Mouse (Mus musculus): ENCODE measurements around the gene Gmds. TPM values are rescaled to one million over a fixed set of nuclear protein-coding genes. Genes with fewer than 3 reads are reported as not detected.

Gene Gmds
- polyA plus RNA-seq, 1 experiment = 10.6 TPM

DNA sequence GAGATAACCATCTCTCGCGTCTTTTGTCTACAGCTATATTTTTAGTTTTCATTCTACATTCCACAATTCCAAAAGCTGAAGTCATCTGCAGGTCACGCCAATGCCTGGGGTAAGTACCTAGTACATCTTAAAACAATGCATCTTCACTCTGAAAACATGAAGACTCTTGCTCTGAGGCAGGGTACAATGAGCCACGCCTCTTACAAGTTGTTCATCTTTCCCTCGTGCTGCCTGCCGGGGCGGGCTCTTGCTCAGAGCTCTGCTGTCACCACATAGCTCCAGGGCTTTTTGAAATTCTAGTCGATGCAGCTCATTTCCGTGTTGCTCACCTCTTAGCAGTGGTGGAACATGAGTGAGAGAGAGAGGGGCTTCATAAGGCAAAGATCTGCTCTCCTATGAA is 475.1 kb downstream of the Gmds start:
- no peaks in the 10 kb centered on the region for H3K27me3 ChIP-seq (ENCODE audit: control insufficient read depth, insufficient read depth, low read length, poor library complexity, severe bottlenecking)
- H3K27ac ChIP-seq (ENCODE audit: insufficient read depth, low read length) = no peak overlapping the region
- H3K36me3 ChIP-seq (ENCODE audit: control insufficient read depth, insufficient read depth, low read length, poor library complexity, severe bottlenecking) = no peaks in the 10 kb centered on the region
- no peaks in the 10 kb centered on the region for H3K4me1 ChIP-seq (ENCODE audit: control insufficient read depth, insufficient read depth, low read length)
- H3K9me3 ChIP-seq (replicated peaks; ENCODE audit: control insufficient read depth, insufficient read depth, low read length, poor library complexity, severe bottlenecking) = no peaks in the 10 kb centered on the region
- H3K4me3 ChIP-seq (ENCODE audit: low read depth, low read length) = no peak overlapping the region
- TF ChIP-seq POLR2A (IDR thresholded peaks at IDR 0.05; ENCODE audit: insufficient read depth, low read length) (no peak), CTCF (IDR thresholded peaks at IDR 0.05; ENCODE audit: low read depth, low read length) (no peak), EP300 (IDR thresholded peaks at IDR 0.05; ENCODE audit: insufficient read depth, low read depth, low read length) (no peak)
- H3K9ac ChIP-seq (ENCODE audit: low read depth, poor library complexity, severe bottlenecking) = no peak overlapping the region

DNA sequence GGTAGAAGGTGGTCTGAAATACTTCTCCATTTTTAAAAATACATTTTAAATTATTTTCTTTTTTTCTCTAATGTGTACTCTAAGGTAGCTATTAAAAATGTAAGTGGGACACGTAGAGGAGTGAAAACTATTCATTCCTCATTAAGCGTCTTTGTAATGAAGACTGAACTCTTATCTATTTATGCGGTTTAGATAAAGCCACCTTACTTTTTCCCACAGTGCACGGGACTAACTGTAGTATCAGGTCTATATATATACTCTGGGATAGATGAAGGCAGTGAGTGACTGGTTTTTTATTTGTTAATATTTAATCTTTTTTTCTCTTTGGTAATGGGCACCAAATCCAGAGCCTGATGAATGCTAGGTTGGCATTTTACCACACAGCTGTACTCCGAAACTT is 478.3 kb downstream of the Gmds start:
- Histone ChIP-seq H3K4me3 (ENCODE audit: low read depth, low read length) (no peak overlapping the region), H3K27ac (ENCODE audit: insufficient read depth, low read length) (no peak overlapping the region), H3K9ac (ENCODE audit: low read depth, poor library complexity, severe bottlenecking) (no peak overlapping the region), H3K27me3 (ENCODE audit: control insufficient read depth, insufficient read depth, low read length, poor library complexity, severe bottlenecking) (no peaks in the 10 kb centered on the region; the same call in 1 of the 2 replicates), H3K9me3 (replicated peaks; ENCODE audit: control insufficient read depth, insufficient read depth, low read length, poor library complexity, severe bottlenecking) (no peaks in the 10 kb centered on the region), H3K36me3 (ENCODE audit: control insufficient read depth, insufficient read depth, low read length, poor library complexity, severe bottlenecking) (no peaks in the 10 kb centered on the region), H3K4me1 (ENCODE audit: control insufficient read depth, insufficient read depth, low read length) (no peaks in the 10 kb centered on the region)
- no peak for TF ChIP-seq CTCF (IDR thresholded peaks at IDR 0.05; ENCODE audit: low read depth, low read length)
- no peak for TF ChIP-seq POLR2A (IDR thresholded peaks at IDR 0.05; ENCODE audit: insufficient read depth, low read length)
- TF ChIP-seq EP300 (IDR thresholded peaks at IDR 0.05; ENCODE audit: insufficient read depth, low read depth, low read length) = no peak

DNA sequence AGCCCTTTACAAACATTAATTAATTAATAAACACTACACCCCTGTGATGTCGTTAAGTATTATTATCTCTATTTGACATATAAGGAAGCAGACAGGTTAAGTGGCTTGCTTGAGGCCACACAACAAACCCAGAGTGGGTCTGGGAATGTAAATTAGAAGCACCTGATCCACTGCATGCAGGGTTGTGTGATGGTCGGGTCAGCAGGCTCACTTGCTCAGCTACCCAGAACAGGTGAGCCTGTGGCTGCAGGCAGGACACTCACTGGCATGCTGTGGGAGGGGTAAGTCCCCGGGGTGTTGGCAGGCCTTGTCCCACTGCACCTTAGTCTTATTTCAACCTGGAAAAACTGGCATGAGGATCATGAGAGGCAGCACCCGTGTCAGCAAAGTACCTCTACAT is 484.5 kb downstream of the Gmds start:
- no peak overlapping the region for H3K27ac ChIP-seq (ENCODE audit: insufficient read depth, low read length)
- no peak overlapping the region for H3K9ac ChIP-seq (ENCODE audit: low read depth, poor library complexity, severe bottlenecking)
- H3K4me3 ChIP-seq (ENCODE audit: low read depth, low read length) = no peak overlapping the region
- no peaks in the 10 kb centered on the region for H3K9me3 ChIP-seq (replicated peaks; ENCODE audit: control insufficient read depth, insufficient read depth, low read length, poor library complexity, severe bottlenecking)
- no peaks in the 10 kb centered on the region; the same call in 1 of the 2 replicates for H3K27me3 ChIP-seq (ENCODE audit: control insufficient read depth, insufficient read depth, low read length, poor library complexity, severe bottlenecking)
- H3K4me1 ChIP-seq (ENCODE audit: control insufficient read depth, insufficient read depth, low read length) = no peaks in the 10 kb centered on the region
- no peak for TF ChIP-seq CTCF (IDR thresholded peaks at IDR 0.05; ENCODE audit: low read depth, low read length)
- TF ChIP-seq EP300 (IDR thresholded peaks at IDR 0.05; ENCODE audit: insufficient read depth, low read depth, low read length) = no peak
- TF ChIP-seq POLR2A (IDR thresholded peaks at IDR 0.05; ENCODE audit: insufficient read depth, low read length) = no peak
- H3K36me3 ChIP-seq (ENCODE audit: control insufficient read depth, insufficient read depth, low read length, poor library complexity, severe bottlenecking) = no peaks in the 10 kb centered on the region

GRCm38 (mm10) chr13:31853564-31853963 is 485.0 kb downstream of the Gmds start:
- TF ChIP-seq EP300 (IDR thresholded peaks at IDR 0.05; ENCODE audit: insufficient read depth, low read depth, low read length) = no peak
- TF ChIP-seq POLR2A (IDR thresholded peaks at IDR 0.05; ENCODE audit: insufficient read depth, low read length) = no peak
- TF ChIP-seq CTCF (IDR thresholded peaks at IDR 0.05; ENCODE audit: low read depth, low read length) = no peak
- no peaks in the 10 kb centered on the region for H3K4me1 ChIP-seq (ENCODE audit: control insufficient read depth, insufficient read depth, low read length)
- H3K9ac ChIP-seq (ENCODE audit: low read depth, poor library complexity, severe bottlenecking) = no peak overlapping the region
- H3K27me3 ChIP-seq (ENCODE audit: control insufficient read depth, insufficient read depth, low read length, poor library complexity, severe bottlenecking) = no peaks in the 10 kb centered on the region; the same call in 1 of the 2 replicates
- no peak overlapping the region for H3K4me3 ChIP-seq (ENCODE audit: low read depth, low read length)
- H3K27ac ChIP-seq (ENCODE audit: insufficient read depth, low read length) = no peak overlapping the region
- H3K36me3 ChIP-seq (ENCODE audit: control insufficient read depth, insufficient read depth, low read length, poor library complexity, severe bottlenecking) = no peaks in the 10 kb centered on the region
- no peaks in the 10 kb centered on the region for H3K9me3 ChIP-seq (replicated peaks; ENCODE audit: control insufficient read depth, insufficient read depth, low read length, poor library complexity, severe bottlenecking)

DNA sequence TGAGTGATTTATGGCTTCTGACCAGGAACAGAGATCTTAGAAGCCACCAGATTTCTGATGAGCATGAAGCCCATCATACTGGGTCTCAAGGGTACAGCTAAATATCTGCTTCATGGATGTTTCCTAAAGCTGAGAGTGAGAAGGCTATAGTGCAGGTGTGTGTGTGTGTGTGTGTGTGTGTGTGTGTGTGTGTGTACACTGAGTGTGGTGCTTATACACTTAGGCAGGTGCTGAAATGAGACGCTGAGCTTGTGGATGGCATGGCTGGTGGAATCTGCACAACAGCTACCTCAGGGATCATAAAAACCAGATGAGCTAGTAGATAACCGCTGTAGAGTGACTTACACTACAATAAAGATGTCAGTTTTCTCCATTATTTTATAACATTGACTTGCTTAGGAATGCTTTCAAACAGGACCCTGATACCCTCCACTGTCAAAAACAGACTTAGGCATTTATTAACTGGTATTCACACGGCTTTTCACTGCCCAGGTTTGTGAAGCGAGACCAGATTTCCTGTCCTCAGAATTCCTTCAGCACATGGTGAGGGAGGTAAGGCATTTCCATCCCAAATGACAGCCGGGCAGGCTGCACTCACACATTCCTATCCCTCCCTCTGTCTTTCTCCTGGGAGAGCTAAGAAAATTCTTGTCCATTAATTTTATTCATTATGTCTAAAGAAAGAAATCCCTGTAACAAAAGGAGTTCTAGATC is 489.1 kb downstream of the Gmds start:
- no peaks in the 10 kb centered on the region for H3K27me3 ChIP-seq (ENCODE audit: control insufficient read depth, insufficient read depth, low read length, poor library complexity, severe bottlenecking)
- no peaks in the 10 kb centered on the region for H3K9me3 ChIP-seq (replicated peaks; ENCODE audit: control insufficient read depth, insufficient read depth, low read length, poor library complexity, severe bottlenecking)
- H3K4me3 ChIP-seq (ENCODE audit: low read depth, low read length) = no peak overlapping the region
- no peak for TF ChIP-seq POLR2A (IDR thresholded peaks at IDR 0.05; ENCODE audit: insufficient read depth, low read length)
- TF ChIP-seq CTCF (IDR thresholded peaks at IDR 0.05; ENCODE audit: low read depth, low read length) = no peak
- TF ChIP-seq EP300 (IDR thresholded peaks at IDR 0.05; ENCODE audit: insufficient read depth, low read depth, low read length) = no peak
- no peak overlapping the region for H3K27ac ChIP-seq (ENCODE audit: insufficient read depth, low read length)
- H3K4me1 ChIP-seq (ENCODE audit: control insufficient read depth, insufficient read depth, low read length) = no peaks in the 10 kb centered on the region
- no peak overlapping the region for H3K9ac ChIP-seq (ENCODE audit: low read depth, poor library complexity, severe bottlenecking)
- no peaks in the 10 kb centered on the region for H3K36me3 ChIP-seq (ENCODE audit: control insufficient read depth, insufficient read depth, low read length, poor library complexity, severe bottlenecking)

GRCm38 (mm10) chr13:31835802-31836201 is 502.7 kb downstream of the Gmds start:
- Histone ChIP-seq H3K4me1 (ENCODE audit: control insufficient read depth, insufficient read depth, low read length) (no peaks in the 10 kb centered on the region), H3K27ac (ENCODE audit: insufficient read depth, low read length) (no peak overlapping the region), H3K9ac (ENCODE audit: low read depth, poor library complexity, severe bottlenecking) (no peak overlapping the region), H3K9me3 (replicated peaks; ENCODE audit: control insufficient read depth, insufficient read depth, low read length, poor library complexity, severe bottlenecking) (no peaks in the 10 kb centered on the region), H3K4me3 (ENCODE audit: low read depth, low read length) (no peak overlapping the region), H3K36me3 (ENCODE audit: control insufficient read depth, insufficient read depth, low read length, poor library complexity, severe bottlenecking) (no peaks in the 10 kb centered on the region), H3K27me3 (ENCODE audit: control insufficient read depth, insufficient read depth, low read length, poor library complexity, severe bottlenecking) (no peaks in the 10 kb centered on the region)
- TF ChIP-seq CTCF (IDR thresholded peaks at IDR 0.05; ENCODE audit: low read depth, low read length) (no peak), EP300 (IDR thresholded peaks at IDR 0.05; ENCODE audit: insufficient read depth, low read depth, low read length) (no peak), POLR2A (IDR thresholded peaks at IDR 0.05; ENCODE audit: insufficient read depth, low read length) (no peak)

All from ES-Bruce4 (cell line).